Mouse (Mus musculus) heart, embryonic 12.5 days (tissue): ENCODE measurements around the gene Rps19bp1. TPM values are rescaled to one million over a fixed set of nuclear protein-coding genes. Genes with fewer than 3 reads are reported as not detected.

Experiments used
- ATAC-seq: fragments of 200-750 bp; cut with Nextera tagmentation; 2 replicates; pipeline ENCODE4 v1.8.0; 2017; ENCODE audit warnings: moderate TSS enrichment, moderate library complexity; ENCODE audit not compliant: insufficient number of reproducible peaks, low FRiP score
- H3K27ac ChIP-seq: fragments of 300-500 bp; sonication (generic); 2 replicates; pipeline ENCODE4 v1.5.1; 2016; ENCODE audit warnings: mild to moderate bottlenecking, moderate library complexity; ENCODE audit not compliant: poor library complexity, severe bottlenecking
- H3K27me3 ChIP-seq: fragments of 300-500 bp; sonication (generic); replicated peaks from 2 replicates; pipeline ENCODE4 v1.6.1; 2016; ENCODE audit warnings: mild to moderate bottlenecking, moderate library complexity
- H3K36me3 ChIP-seq: fragments of 300-500 bp; sonication (generic); 2 replicates; pipeline ENCODE4 v1.6.1; 2016; ENCODE audit warnings: mild to moderate bottlenecking, moderate library complexity
- H3K4me1 ChIP-seq: fragments of 300-500 bp; sonication (generic); replicated peaks from 2 replicates; pipeline ENCODE4 v1.6.1; 2016; ENCODE audit warnings: mild to moderate bottlenecking
- H3K4me2 ChIP-seq: fragments of 300-500 bp; sonication (generic); 2 replicates; pipeline ENCODE4 v1.6.1; 2016; ENCODE audit warnings: mild to moderate bottlenecking, moderate library complexity
- H3K4me3 ChIP-seq: fragments of 300-500 bp; sonication (generic); 2 replicates; pipeline ENCODE4 v1.5.1; 2016; ENCODE audit warnings: mild to moderate bottlenecking
- H3K9ac ChIP-seq: fragments of 300-500 bp; sonication (generic); 2 replicates; pipeline ENCODE4 v1.6.1; 2016; ENCODE audit warnings: mild to moderate bottlenecking, moderate library complexity
- H3K9me3 ChIP-seq: fragments of 300-500 bp; sonication (generic); replicated peaks from 2 replicates; pipeline ENCODE4 v1.6.1; 2016; ENCODE audit warnings: mild to moderate bottlenecking, moderate library complexity
- WGBS: fragments of 180-500 bp; shearing (Covaris S2); methylation state at CpG from one replicate; pipeline ENCODE4 v1.1.7; 2016; 5-methylcytosine and 5-hydroxymethylcytosine counted together
- polyA plus RNA-seq: library from polyadenylated mRNA; unstranded; fragments of >200 nt; fragmentation: Nextera tagmentation; extraction: Ambion mirVana; gene quantifications from 2 replicates; pipeline ENCODE4 v1.2.1, GENCODE M21; 2016

The Rps19bp1 gene
- polyA plus RNA-seq: 37.9 and 42.4 TPM in 2 replicates

GRCm38 (mm10) chr15:80263610-80264575 is at the start of gene Rps19bp1:
Rps19bp1 (minus strand) TSS chr15:80264315.
- WGBS: under 1% methylated on average over 66 of the region's 66 CpGs
- H3K27me3 ChIP-seq: 0 out of 2 replicates have a peak, but pooled peaks cover 5% of the 10 kb centered on the region
- H3K9me3 ChIP-seq: no peaks in the 10 kb centered on the region
- H3K4me2 ChIP-seq: peak within 1 kb of the TSS; percentile 81
- peak; percentile 90 for ATAC-seq
- 0 out of 2 replicates have a peak within 1 kb of the TSS, but pooled peaks have one; percentile 26 for H3K27ac ChIP-seq
- H3K4me1 ChIP-seq: peaks cover 23% of the 10 kb centered on the region
- peaks cover 16% of the 10 kb centered on the region for H3K36me3 ChIP-seq
- H3K4me3 ChIP-seq: peak within 1 kb of the TSS; percentile 90
- H3K9ac ChIP-seq: peak within 1 kb of the TSS; percentile 94

- no peak overlapping the region for H3K9ac ChIP-seq
- WGBS: 30% methylated on average over 8 of the region's 8 CpGs
- no peak for ATAC-seq
- no peaks in the 10 kb centered on the region for H3K4me1 ChIP-seq
- H3K4me2 ChIP-seq: no peak overlapping the region
- H3K4me3 ChIP-seq: no peak overlapping the region
- peaks cover 31% of the 10 kb centered on the region for H3K27me3 ChIP-seq
- no peaks in the 10 kb centered on the region for H3K9me3 ChIP-seq
- H3K36me3 ChIP-seq: no peaks in the 10 kb centered on the region
- H3K27ac ChIP-seq: no peak overlapping the region
Measured at GRCm38 (mm10) chr15:80306146-80306545, 42.0 kb upstream of the Rps19bp1 start.

- 84% methylated on average over 12 of the region's 12 CpGs for WGBS
- Histone ChIP-seq H3K4me2 (no peak overlapping the region), H3K36me3 (no peaks in the 10 kb centered on the region), H3K27me3 (peaks cover 34% of the 10 kb centered on the region), H3K27ac (no peak overlapping the region), H3K4me3 (no peak overlapping the region), H3K9ac (no peak overlapping the region), H3K9me3 (no peaks in the 10 kb centered on the region), H3K4me1 (no peaks in the 10 kb centered on the region)
- no peak for ATAC-seq
Measured at GRCm38 (mm10) chr15:80304188-80304587, 40.1 kb upstream of the Rps19bp1 start.

GRCm38 (mm10) chr15:80303779-80304178 is 39.7 kb upstream of the Rps19bp1 start:
- Histone ChIP-seq H3K9me3 (no peaks in the 10 kb centered on the region), H3K4me2 (no peak overlapping the region), H3K27me3 (peaks cover 34% of the 10 kb centered on the region), H3K36me3 (no peaks in the 10 kb centered on the region), H3K4me3 (no peak overlapping the region), H3K4me1 (no peaks in the 10 kb centered on the region), H3K9ac (no peak overlapping the region), H3K27ac (no peak overlapping the region)
- WGBS: 59% methylated on average over 14 of the region's 14 CpGs
- no peak for ATAC-seq

- Histone ChIP-seq H3K36me3 (no peaks in the 10 kb centered on the region), H3K27me3 (peaks cover 38% of the 10 kb centered on the region), H3K9ac (no peak overlapping the region), H3K27ac (no peak overlapping the region), H3K9me3 (0 out of 2 replicates have a peak, but pooled peaks cover 4% of the 10 kb centered on the region), H3K4me2 (no peak overlapping the region), H3K4me1 (no peaks in the 10 kb centered on the region), H3K4me3 (no peak overlapping the region)
- WGBS: 97% methylated on average over 1 of the region's 1 CpGs
- no peak for ATAC-seq
Measured at GRCm38 (mm10) chr15:80297146-80297545, 33.0 kb upstream of the Rps19bp1 start.

GRCm38 (mm10) chr15:80289436-80289835 is 25.3 kb upstream of the Rps19bp1 start:
- no peaks in the 10 kb centered on the region for H3K36me3 ChIP-seq
- no peaks in the 10 kb centered on the region for H3K9me3 ChIP-seq
- H3K4me3 ChIP-seq: no peak overlapping the region
- WGBS: 6% methylated on average over 10 of the region's 10 CpGs
- no peak for ATAC-seq
- no peak overlapping the region for H3K27ac ChIP-seq
- no peak overlapping the region for H3K9ac ChIP-seq
- peaks cover 7% of the 10 kb centered on the region for H3K4me1 ChIP-seq
- peaks cover 96% of the 10 kb centered on the region for H3K27me3 ChIP-seq
- no peak overlapping the region for H3K4me2 ChIP-seq

- H3K4me3 ChIP-seq: peak overlapping the region; percentile 58
- ATAC-seq: no peak
- H3K9me3 ChIP-seq: no peaks in the 10 kb centered on the region
- peak overlapping the region; percentile 97 for H3K4me2 ChIP-seq
- H3K27ac ChIP-seq: no peak overlapping the region
- no peaks in the 10 kb centered on the region for H3K36me3 ChIP-seq
- H3K4me1 ChIP-seq: peaks cover 7% of the 10 kb centered on the region
- peaks cover 98% of the 10 kb centered on the region for H3K27me3 ChIP-seq
- H3K9ac ChIP-seq: no peak overlapping the region
- 6% methylated on average over 23 of the region's 23 CpGs for WGBS
Measured at GRCm38 (mm10) chr15:80288036-80288435, 23.9 kb upstream of the Rps19bp1 start.

GRCm38 (mm10) chr15:80286851-80287415 is 22.8 kb upstream of the Rps19bp1 start, which contains the start of gene Cacna1i:
Cacna1i (plus strand) TSS chr15:80287238.
- Histone ChIP-seq H3K27ac (no peak within 1 kb of the TSS), H3K4me2 (peak within 1 kb of the TSS; percentile 97), H3K9ac (peak within 1 kb of the TSS; percentile 43; the same call in 1 of the 2 replicates), H3K27me3 (peaks cover 100% of the 10 kb centered on the region), H3K36me3 (no peaks in the 10 kb centered on the region), H3K4me1 (peaks cover 7% of the 10 kb centered on the region), H3K9me3 (no peaks in the 10 kb centered on the region), H3K4me3 (peak within 1 kb of the TSS; percentile 58)
- WGBS: 2% methylated on average over 49 of the region's 50 CpGs
- no peak for ATAC-seq

- no peak overlapping the region for H3K9ac ChIP-seq
- 27% methylated on average over 6 of the region's 6 CpGs for WGBS
- no peaks in the 10 kb centered on the region for H3K9me3 ChIP-seq
- H3K4me1 ChIP-seq: no peaks in the 10 kb centered on the region
- H3K4me3 ChIP-seq: no peak overlapping the region
- H3K27ac ChIP-seq: no peak overlapping the region
- no peak overlapping the region for H3K4me2 ChIP-seq
- H3K27me3 ChIP-seq: peaks cover 85% of the 10 kb centered on the region
- no peak for ATAC-seq
- H3K36me3 ChIP-seq: no peaks in the 10 kb centered on the region
Measured at GRCm38 (mm10) chr15:80280646-80281045, 16.5 kb upstream of the Rps19bp1 start.

- peaks cover 76% of the 10 kb centered on the region for H3K27me3 ChIP-seq
- no peak overlapping the region for H3K9ac ChIP-seq
- WGBS: 59% methylated on average over 2 of the region's 2 CpGs
- H3K9me3 ChIP-seq: no peaks in the 10 kb centered on the region
- no peak overlapping the region for H3K4me2 ChIP-seq
- no peaks in the 10 kb centered on the region for H3K36me3 ChIP-seq
- ATAC-seq: no peak
- H3K4me1 ChIP-seq: no peaks in the 10 kb centered on the region
- no peak overlapping the region for H3K4me3 ChIP-seq
- H3K27ac ChIP-seq: no peak overlapping the region
Measured at GRCm38 (mm10) chr15:80279053-80279452, 14.9 kb upstream of the Rps19bp1 start.

- no peak for ATAC-seq
- H3K9ac ChIP-seq: no peak overlapping the region
- no peaks in the 10 kb centered on the region for H3K36me3 ChIP-seq
- H3K27ac ChIP-seq: no peak overlapping the region
- no peak overlapping the region for H3K4me2 ChIP-seq
- H3K4me3 ChIP-seq: no peak overlapping the region
- no peaks in the 10 kb centered on the region for H3K9me3 ChIP-seq
- WGBS: 48% methylated on average over 5 of the region's 5 CpGs
- H3K27me3 ChIP-seq: peaks cover 75% of the 10 kb centered on the region
- no peaks in the 10 kb centered on the region for H3K4me1 ChIP-seq
Measured at GRCm38 (mm10) chr15:80278121-80278759, 14.1 kb upstream of the Rps19bp1 start.
